Mouse (Mus musculus): ENCODE results near the gene Gdf15. TPM values are rescaled to one million over a fixed set of nuclear protein-coding genes. Genes with fewer than 3 reads are reported as not detected.
A peak's percentile ranks its signal among the peaks of the same experiment; 100 is the strongest.

The Gdf15 gene
- polyA plus RNA-seq, 1 experiment from 2014 or later: 0.19 TPM

DNA sequence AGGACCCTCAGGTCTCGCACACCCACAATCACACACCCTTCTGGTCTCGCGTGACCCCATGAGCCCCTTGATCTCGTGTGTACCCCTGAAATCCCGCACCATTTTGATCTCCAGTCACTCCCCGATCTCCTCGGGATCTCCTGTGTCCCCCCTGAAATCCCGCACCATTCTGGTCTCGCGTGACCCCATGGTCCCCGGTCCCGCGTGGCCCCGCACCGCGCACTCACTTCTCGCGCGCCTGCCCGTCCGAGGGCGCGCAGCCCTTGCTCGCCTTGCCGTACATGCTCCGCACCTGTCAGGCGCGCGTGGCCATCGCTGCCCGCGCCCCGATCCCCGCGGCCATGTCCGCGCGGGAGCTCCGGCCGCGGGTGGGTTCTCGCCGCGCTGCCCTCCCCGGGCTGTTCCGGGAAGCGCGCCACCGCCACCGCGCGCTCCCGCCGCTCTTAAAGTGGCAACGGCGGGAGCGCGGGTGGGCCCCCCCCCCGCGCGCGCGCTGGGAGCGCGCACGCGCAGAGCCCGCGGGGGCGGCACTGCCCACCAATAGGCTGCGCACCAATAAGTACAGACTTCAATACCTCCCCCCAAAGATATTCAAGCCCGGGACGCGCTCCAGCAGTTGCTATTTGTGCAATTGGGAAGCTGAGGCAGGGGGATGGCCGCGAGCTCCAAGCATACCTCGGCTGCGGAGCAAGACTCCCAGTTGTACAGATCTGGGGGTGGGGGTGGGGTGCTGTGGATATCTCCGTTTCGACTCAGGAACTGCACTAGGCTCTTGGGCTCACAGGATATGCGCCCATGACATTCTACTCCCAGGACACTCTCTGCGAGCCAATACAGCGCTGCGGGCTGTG, 24.1 kb downstream of the Gdf15 start:
- peak overlapping the region; percentile 64 for H3K27ac ChIP-seq
- peak overlapping the region; percentile 86 for H3K9ac ChIP-seq
- H3K9me3 ChIP-seq: no peaks in the 10 kb centered on the region
- peaks cover 66% of the 10 kb centered on the region for H3K4me1 ChIP-seq
- H3K4me3 ChIP-seq: peak overlapping the region; percentile 76
- H3K27me3 ChIP-seq (replicated peaks): no peaks in the 10 kb centered on the region
- H3K4me2 ChIP-seq: peak overlapping the region; percentile 86
- 1% methylated on average over 84 of the region's 84 CpGs for WGBS
- peak; percentile 25 for ATAC-seq (replicated peaks)
- H3K36me3 ChIP-seq (replicated peaks): no peaks in the 10 kb centered on the region

DNA sequence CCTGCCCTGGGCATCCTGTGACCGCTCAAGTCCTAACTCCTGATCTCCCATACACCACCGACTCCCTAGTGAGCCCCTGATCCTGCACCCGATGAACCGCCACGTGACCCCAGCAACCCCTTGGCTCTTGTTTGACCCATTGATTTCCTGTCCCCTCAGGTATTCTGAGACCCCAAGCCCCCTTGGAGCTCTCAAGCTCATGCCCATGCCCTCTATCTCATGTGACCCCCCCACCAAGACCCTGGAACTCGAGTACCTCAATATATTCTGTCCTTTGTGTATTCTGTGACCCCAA, 24.7 kb downstream of the Gdf15 start:
- peaks cover 66% of the 10 kb centered on the region for H3K4me1 ChIP-seq
- WGBS: 23% methylated on average over 6 of the region's 6 CpGs

DNA sequence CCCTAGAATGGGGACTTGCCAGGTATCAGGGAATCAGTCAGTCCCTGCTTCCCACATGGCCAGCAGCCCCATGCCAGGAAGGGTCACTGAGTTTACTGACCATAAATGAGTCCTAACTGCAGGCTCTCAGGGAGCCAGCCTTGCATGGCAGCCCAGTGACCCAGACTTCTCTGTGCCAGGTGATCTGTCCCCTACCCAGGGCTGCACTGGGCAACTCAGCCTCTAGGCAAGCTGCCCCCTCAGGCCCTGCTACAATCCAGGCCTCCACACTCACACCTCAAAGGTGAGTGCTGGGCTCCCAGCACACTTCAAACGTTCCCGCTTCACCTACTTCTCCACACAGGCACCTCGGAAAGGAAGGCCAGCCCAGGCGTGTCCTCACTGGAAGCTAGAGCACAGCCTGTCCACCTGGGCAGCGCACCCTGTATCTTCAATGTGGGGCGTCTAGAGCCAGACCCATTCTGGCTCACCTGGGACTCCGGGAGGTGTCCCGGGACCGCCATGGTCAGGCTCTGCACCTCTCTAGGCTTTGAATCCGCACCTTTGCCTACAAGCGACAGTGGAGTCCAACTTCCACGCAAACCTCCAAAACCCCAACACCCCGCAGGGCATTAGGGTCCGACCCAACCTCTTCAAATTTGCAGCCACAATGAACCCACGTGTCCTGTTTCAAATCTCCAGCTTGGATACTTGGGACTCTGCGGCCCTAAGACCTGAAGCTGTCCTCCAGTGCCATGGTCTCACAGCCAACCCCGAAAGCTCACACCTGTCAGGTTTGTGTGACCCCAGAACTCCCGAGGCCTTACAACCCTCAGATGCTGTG, 25.3 kb downstream of the Gdf15 start:
- ATAC-seq (replicated peaks): no peak
- Histone ChIP-seq H3K4me2 (peak overlapping the region; percentile 86), H3K36me3 (replicated peaks) (no peaks in the 10 kb centered on the region), H3K9me3 (no peaks in the 10 kb centered on the region), H3K27me3 (replicated peaks) (no peaks in the 10 kb centered on the region), H3K4me1 (peaks cover 66% of the 10 kb centered on the region), H3K27ac (0 out of 2 replicates have a peak overlapping the region, but pooled peaks have one; percentile 64), H3K9ac (peak overlapping the region; percentile 86), H3K4me3 (peak overlapping the region; percentile 76)
- 62% methylated on average over 18 of the region's 18 CpGs for WGBS

More for the DNA sequence above, 24.7 kb downstream of the Gdf15 start:
- Histone ChIP-seq H3K9me3 (no peaks in the 10 kb centered on the region), H3K4me3 (peak overlapping the region; percentile 76), H3K9ac (peak overlapping the region; percentile 86), H3K36me3 (replicated peaks) (no peaks in the 10 kb centered on the region), H3K27ac (peak overlapping the region; percentile 64; the same call in 1 of the 2 replicates), H3K27me3 (replicated peaks) (no peaks in the 10 kb centered on the region), H3K4me2 (peak overlapping the region; percentile 86)
- no peak for ATAC-seq (replicated peaks)

DNA sequence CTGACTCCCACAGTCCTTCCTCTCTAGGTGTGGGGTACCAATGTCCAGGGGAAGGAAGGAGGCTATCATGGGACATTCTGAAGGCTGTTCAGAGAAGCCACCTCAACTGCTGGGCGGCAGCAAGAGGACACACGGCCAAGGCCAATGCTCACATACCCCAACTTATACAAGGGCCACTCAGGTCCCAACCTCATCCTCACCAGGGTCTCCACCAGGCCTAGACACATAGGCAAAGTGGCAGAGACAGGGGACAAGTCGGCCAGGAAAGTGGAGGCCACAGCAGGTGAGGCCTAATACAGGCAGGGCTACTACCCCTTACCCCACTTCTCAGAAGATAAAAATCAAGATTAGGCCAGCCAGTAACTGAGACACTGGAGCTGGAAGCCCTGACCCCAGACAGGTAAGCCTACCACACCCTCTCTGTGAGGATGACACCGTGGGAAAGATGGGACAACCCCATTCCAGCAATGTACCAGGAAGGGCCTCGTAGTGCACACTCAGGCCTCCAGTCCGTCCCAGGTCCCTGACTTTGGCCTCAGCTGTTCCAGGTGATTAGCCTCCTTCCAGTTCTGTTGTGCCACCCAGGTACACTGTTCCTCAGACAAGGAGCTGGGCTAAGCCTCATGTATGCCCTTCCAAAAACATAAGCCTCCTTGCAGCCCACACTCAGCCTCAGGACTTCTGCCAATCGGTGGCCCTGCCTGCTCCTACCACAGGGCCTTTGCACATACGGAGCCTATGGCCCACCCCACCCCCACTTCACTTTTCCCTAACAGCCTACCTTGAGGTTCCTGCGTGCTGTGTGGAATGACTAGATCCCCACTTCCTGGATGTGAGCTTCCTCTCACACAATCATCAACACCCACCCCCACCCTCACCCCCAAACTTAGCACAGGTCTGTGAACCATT, 26.1 kb downstream of the Gdf15 start:
- no peak overlapping the region for H3K27ac ChIP-seq
- H3K9me3 ChIP-seq: no peaks in the 10 kb centered on the region
- no peak overlapping the region for H3K9ac ChIP-seq
- peaks cover 65% of the 10 kb centered on the region for H3K4me1 ChIP-seq
- ATAC-seq (replicated peaks): no peak
- WGBS: 89% methylated on average over 9 of the region's 9 CpGs
- H3K4me3 ChIP-seq: no peak overlapping the region
- H3K27me3 ChIP-seq (replicated peaks): no peaks in the 10 kb centered on the region
- no peaks in the 10 kb centered on the region for H3K36me3 ChIP-seq (replicated peaks)
- H3K4me2 ChIP-seq: peak overlapping the region; percentile 86; the same call in 1 of the 2 replicates

DNA sequence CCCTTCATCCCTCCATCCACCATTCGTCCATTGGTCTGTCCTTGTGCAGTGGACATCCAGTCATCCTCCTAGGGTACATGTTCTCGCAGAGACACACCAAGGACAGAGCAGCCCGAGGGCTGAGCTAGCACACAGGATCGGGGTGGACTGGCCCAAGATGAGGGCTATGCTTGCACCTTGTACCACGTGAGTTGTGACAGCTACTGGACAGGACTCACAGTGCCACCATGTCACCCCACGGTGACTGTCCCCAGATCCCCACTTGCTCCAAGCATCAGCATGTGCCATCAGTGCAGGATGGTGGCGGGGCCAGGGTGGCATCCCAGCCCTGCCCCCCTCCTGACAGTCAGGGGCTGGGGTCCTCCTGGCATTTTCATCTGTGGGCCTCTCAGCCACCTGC, 27.7 kb downstream of the Gdf15 start:
- 93% methylated on average over 7 of the region's 7 CpGs for WGBS
- H3K4me1 ChIP-seq: peaks cover 65% of the 10 kb centered on the region
- no peaks in the 10 kb centered on the region for H3K27me3 ChIP-seq (replicated peaks)
- H3K4me2 ChIP-seq: no peak overlapping the region
- H3K9ac ChIP-seq: no peak overlapping the region; the same call in 1 of the 2 replicates
- H3K4me3 ChIP-seq: no peak overlapping the region
- no peak for ATAC-seq (replicated peaks)
- H3K27ac ChIP-seq: no peak overlapping the region
- H3K36me3 ChIP-seq (replicated peaks): no peaks in the 10 kb centered on the region
- H3K9me3 ChIP-seq: no peaks in the 10 kb centered on the region

DNA sequence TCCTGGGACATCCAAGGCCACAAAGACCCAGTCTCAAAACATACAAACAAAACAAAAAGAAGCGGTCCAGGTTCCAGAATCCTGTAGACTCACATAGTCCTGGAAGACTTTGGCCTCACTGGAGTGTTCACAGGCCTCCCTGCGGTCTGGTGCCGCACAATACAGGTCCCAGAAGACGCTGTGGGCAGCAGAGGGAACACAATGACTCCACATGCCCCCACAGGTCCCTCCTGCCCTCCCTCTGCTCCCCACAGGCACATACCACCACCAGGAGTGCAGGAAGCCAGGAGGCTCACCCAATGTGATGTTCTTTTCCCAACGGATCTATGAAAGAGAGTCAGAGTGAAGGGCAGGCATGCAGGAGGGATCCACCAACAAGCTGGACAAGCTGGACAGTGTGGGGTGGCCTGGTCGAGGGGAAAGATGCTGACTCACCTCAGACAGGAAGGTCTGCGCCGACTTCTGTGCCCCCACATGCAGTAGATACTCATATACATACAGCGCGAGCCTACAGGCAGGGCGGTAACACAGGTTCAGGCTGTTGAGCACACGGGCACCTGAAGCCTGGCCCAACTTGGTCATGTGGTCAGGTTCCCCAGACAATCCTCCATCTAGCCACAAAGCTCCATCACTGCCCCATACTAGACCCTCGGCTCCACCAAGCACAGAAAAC, 30.0 kb downstream of the Gdf15 start:
- 91% methylated on average over 13 of the region's 13 CpGs for WGBS
- peak overlapping the region; percentile 80 for H3K27ac ChIP-seq
- peaks cover 70% of the 10 kb centered on the region for H3K4me1 ChIP-seq
- no peak overlapping the region for H3K4me3 ChIP-seq
- H3K9me3 ChIP-seq: no peaks in the 10 kb centered on the region
- H3K36me3 ChIP-seq (replicated peaks): no peaks in the 10 kb centered on the region
- no peak overlapping the region for H3K9ac ChIP-seq
- H3K27me3 ChIP-seq (replicated peaks): no peaks in the 10 kb centered on the region
- no peak overlapping the region for H3K4me2 ChIP-seq
- ATAC-seq (replicated peaks): no peak

DNA sequence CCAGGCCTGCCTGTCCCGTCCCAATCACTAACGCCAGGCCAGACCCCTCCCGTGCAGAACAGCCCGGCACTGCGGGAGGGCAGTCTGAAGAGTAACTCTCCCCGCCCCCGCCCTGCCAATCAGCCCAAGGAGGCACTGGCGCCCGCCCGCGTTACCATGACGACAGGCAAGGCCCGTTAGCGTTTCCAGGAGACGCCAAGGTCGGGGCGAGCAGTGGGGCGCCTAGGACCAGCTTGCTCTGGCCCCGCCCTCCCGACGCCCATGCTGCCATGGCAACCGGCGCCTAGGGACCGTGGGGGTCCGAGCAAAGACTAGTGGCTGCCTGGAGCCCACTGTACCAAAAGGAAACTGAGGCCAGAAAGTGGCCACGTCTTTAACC, 31.0 kb downstream of the Gdf15 start:
- peaks cover 67% of the 10 kb centered on the region for H3K4me1 ChIP-seq
- WGBS: 1% methylated on average over 23 of the region's 26 CpGs
- H3K4me3 ChIP-seq: peak overlapping the region; percentile 15
- 0 out of 2 replicates have a peak overlapping the region, but pooled peaks have one; percentile 4 for H3K9ac ChIP-seq
- H3K27ac ChIP-seq: peak overlapping the region; percentile 80
- H3K4me2 ChIP-seq: peak overlapping the region; percentile 47
- H3K36me3 ChIP-seq (replicated peaks): no peaks in the 10 kb centered on the region
- no peaks in the 10 kb centered on the region for H3K9me3 ChIP-seq
- no peaks in the 10 kb centered on the region for H3K27me3 ChIP-seq (replicated peaks)
- peak; percentile 41 for ATAC-seq (replicated peaks)

DNA sequence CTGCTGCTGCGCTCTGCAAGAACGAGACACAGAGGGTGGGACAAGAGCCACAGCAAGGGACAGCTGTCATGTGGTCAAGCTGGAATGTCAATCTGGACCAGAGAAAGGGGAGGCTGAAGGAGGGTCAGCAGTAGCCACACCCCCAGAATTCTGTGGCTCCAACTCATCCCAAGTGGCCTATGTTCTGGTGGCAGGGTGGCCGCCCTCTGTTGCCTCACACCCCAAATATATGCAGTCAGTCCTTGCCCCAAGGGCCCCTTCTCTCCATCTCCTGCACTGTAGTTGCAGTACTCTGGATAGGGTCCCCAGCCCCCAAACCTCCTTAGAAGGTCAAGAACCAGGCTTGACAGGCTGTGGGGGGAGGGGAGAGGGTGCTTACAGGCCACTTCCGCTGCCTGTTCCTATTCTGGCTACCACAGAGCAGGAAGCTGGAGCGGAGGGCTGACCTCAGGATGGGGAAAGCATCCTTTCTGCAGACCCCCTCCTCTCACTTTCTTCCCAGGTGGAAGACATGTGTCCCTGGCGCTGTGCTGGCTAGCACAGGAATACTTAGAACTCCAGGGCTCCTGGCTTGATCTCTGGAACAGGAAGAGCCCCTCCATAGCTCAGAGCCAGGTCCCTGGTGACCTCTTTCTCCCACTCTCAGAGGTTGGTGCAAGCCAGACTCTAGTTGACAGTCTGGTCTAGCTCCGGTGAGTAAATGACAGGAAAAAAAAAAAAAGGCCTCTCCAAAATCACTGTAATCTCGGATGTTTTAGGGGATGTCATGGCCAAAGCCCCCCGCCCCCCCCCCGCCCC, 31.6 kb downstream of the Gdf15 start:
- WGBS: 11% methylated on average over 10 of the region's 10 CpGs
- Histone ChIP-seq H3K27me3 (replicated peaks) (no peaks in the 10 kb centered on the region), H3K4me1 (peaks cover 63% of the 10 kb centered on the region), H3K4me3 (peak overlapping the region; percentile 15), H3K27ac (peak overlapping the region; percentile 80), H3K9me3 (no peaks in the 10 kb centered on the region), H3K9ac (0 out of 2 replicates have a peak overlapping the region, but pooled peaks have one; percentile 4), H3K36me3 (replicated peaks) (no peaks in the 10 kb centered on the region), H3K4me2 (peak overlapping the region; percentile 47)
- ATAC-seq (replicated peaks): peak; percentile 27

DNA sequence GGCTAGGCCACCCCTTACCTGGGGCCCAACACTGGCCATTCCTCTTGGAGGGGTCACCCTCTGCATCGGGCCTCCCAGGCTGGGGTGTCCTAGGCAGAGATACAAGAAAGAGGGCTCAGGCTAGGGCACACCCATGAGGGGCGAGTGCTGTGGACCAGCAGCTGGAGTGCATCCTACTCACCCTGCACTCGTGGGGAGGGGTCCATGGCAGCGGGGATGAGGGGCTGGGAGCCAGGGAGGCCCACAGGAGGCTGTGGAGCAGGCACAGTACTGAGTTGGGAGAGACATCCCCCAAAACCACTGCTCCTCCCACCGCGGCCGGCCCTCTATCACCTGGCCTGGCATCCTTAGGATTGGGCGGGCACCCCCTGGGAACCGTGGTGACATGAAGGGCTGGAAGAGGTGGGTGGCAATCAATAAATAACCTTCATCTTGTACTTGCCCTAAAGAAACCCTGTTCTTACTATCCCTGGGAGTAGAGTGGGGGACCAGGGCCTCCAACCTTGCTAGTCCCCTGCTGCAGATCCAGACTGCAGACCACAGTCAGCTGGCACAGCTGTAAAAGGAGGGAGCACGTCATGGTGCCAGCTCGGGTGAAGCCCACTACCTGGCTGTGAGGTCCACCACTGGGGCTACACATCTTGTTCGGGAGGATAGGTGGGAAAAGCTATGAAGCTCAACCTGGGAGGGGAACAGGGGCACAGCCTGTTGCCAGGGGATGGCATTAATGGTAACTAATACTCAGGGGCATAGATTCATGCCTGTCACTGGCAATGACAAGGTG, 32.6 kb downstream of the Gdf15 start:
- H3K9ac ChIP-seq: no peak overlapping the region
- no peak overlapping the region for H3K4me2 ChIP-seq
- 83% methylated on average over 12 of the region's 12 CpGs for WGBS
- H3K27me3 ChIP-seq (replicated peaks): no peaks in the 10 kb centered on the region
- H3K9me3 ChIP-seq: no peaks in the 10 kb centered on the region
- H3K4me1 ChIP-seq: peaks cover 66% of the 10 kb centered on the region
- H3K4me3 ChIP-seq: no peak overlapping the region
- no peak overlapping the region; the same call in 1 of the 2 replicates for H3K27ac ChIP-seq
- no peak for ATAC-seq (replicated peaks)
- no peaks in the 10 kb centered on the region for H3K36me3 ChIP-seq (replicated peaks)

DNA sequence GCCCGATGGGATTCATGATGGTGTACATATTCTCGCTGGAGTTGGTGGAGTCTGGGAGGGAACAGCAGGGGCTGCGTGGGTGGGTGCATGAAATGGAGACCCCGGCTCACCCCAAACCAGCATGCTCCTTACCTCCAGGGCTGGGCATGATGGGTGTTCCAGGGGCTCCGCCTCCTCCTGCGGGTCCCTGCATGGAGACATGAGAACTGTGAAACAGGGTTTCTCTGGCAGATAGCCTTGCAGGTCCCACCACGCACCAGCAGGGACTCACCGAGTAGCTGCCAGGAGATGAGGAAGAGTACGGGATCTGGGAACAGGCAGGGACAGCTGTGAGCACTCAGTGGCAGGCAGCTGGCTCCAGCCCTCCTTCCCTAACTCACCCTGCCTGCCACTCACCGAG, 33.5 kb downstream of the Gdf15 start:
- Histone ChIP-seq H3K36me3 (replicated peaks) (no peaks in the 10 kb centered on the region), H3K4me3 (peak overlapping the region; percentile 34), H3K4me1 (peaks cover 69% of the 10 kb centered on the region), H3K4me2 (peak overlapping the region; percentile 59), H3K27ac (peak overlapping the region; percentile 25; the same call in 1 of the 2 replicates), H3K9me3 (no peaks in the 10 kb centered on the region), H3K9ac (peak overlapping the region; percentile 43; the same call in 1 of the 2 replicates), H3K27me3 (replicated peaks) (no peaks in the 10 kb centered on the region)
- 15% methylated on average over 10 of the region's 10 CpGs for WGBS
- no peak for ATAC-seq (replicated peaks)
